12 mouse cellular contexts compared by ENCODE assay signal in the genomic region with DNA sequence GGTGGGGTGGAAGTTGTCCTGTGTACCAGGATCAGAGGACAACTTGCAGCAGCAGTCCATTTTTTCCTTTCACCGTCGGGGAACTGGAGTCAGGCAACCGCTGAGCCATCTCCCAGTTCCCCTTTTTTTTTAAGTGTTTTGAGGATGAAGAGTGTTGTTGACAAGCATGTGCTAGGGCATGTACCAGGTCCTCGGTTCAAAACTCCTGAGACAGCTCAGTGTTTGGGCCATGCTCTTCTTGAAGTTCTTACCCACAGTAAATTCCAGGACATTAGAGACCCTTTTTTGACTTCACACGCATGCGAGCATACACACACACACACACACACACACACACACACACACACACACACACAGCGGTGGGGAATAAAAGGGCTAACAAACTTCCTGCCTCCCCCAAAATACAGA. TPM values are rescaled to one million over a fixed set of nuclear protein-coding genes. Genes with fewer than 3 reads are reported as not detected.
A peak's percentile ranks its signal among the peaks of the same experiment; 100 is the strongest.
DNase-seq lines count a peak whose midpoint lies in the region; ATAC-seq and TF ChIP-seq lines count a peak whose summit lies in the region.
"Had no signal": no experiment of that assay in that cellular context is flagged by ENCODE, and none has a peak within 500 bp of the region (broad histone marks: within the 10 kb centered on the region; RNA-seq: fewer than 3 reads in every experiment).

No protein-coding gene starts in this region.

- WGBS in heart, embryonic 12.5 days: 53% methylated on average over 7 of the region's 7 CpGs
- under 1% methylated on average over 7 of the region's 7 CpGs for WGBS in thymus, adult 2 months
- WGBS in liver, embryonic 15.5 days (ENCODE audit: insufficient replicate concordance): 25% methylated on average over 7 of the region's 7 CpGs
- 85% methylated on average over 7 of the region's 7 CpGs for WGBS in forebrain, embryonic 11.5 days

- DNase-seq in heart, adult 18-20 months: no peak
- DNase-seq in thymus, adult 2 months: peak; percentile 59
- no peak for DNase-seq in thymus, adult 18-20 months
- DNase-seq in frontal cortex, postnatal 36 days (ENCODE audit: low spot score in 2 of 2): no peak
- no peak for DNase-seq in gastrocnemius, postnatal 4 days (ENCODE audit: low spot score in 2 of 2)
- DNase-seq in forebrain, embryonic 11.5 days (ENCODE audit: low spot score): no peak
- DNase-seq: cerebellum, adult 11-12 months had no signal

- peak overlapping the region; percentile 39; the same call in 1 of the 2 replicates for H3K27ac ChIP-seq in heart, embryonic 12.5 days (ENCODE audit: poor library complexity, severe bottlenecking)
- H3K27ac ChIP-seq in thymus, adult 2 months (ENCODE audit: control insufficient read depth, insufficient read depth, low read length): peak overlapping the region; percentile 88
- H3K27ac ChIP-seq in liver, embryonic 15.5 days (replicated peaks): peak overlapping the region; percentile 64; the same call in 1 of the 2 replicates
- H3K27ac ChIP-seq in forebrain, embryonic 11.5 days (ENCODE audit: low read depth, low read length): no peak overlapping the region

- ATAC-seq in heart, embryonic 12.5 days (ENCODE audit: insufficient number of reproducible peaks, low FRiP score): no peak
- ATAC-seq in liver, embryonic 15.5 days (ENCODE audit: insufficient read depth): no peak
- ATAC-seq in forebrain, embryonic 11.5 days (replicated peaks; ENCODE audit: low FRiP score): no peak

- no peak overlapping the region for H3K9ac ChIP-seq in heart, embryonic 12.5 days
- H3K9ac ChIP-seq in liver, embryonic 15.5 days: no peak overlapping the region
- H3K9ac ChIP-seq in forebrain, embryonic 11.5 days (ENCODE audit: low read length): no peak overlapping the region
- H3K9ac ChIP-seq: embryonic facial prominence, embryonic 12.5 days; limb, embryonic 13.5 days had no signal

- H3K27me3 ChIP-seq in heart, embryonic 12.5 days (replicated peaks): no peaks in the 10 kb centered on the region
- no peaks in the 10 kb centered on the region for H3K27me3 ChIP-seq in thymus, adult 2 months (ENCODE audit: control insufficient read depth, insufficient read depth, low read length)
- H3K27me3 ChIP-seq in liver, embryonic 15.5 days: no peaks in the 10 kb centered on the region
- no peaks in the 10 kb centered on the region for H3K27me3 ChIP-seq in forebrain, embryonic 11.5 days (ENCODE audit: control insufficient read depth, insufficient read depth, low read length)
- H3K27me3 ChIP-seq: embryonic facial prominence, embryonic 12.5 days; limb, embryonic 13.5 days; megakaryocyte, embryonic 14.5 days had no signal

- H3K4me3 ChIP-seq in heart, embryonic 12.5 days: no peak overlapping the region
- H3K4me3 ChIP-seq in thymus, adult 2 months (ENCODE audit: control insufficient read depth, insufficient read depth, low read length): no peak overlapping the region
- no peak overlapping the region for H3K4me3 ChIP-seq in liver, embryonic 15.5 days (replicated peaks)
- H3K4me3 ChIP-seq in forebrain, embryonic 11.5 days (ENCODE audit: low read depth, low read length): no peak overlapping the region
- H3K4me3 ChIP-seq: embryonic facial prominence, embryonic 12.5 days; limb, embryonic 13.5 days had no signal

- H3K4me2 ChIP-seq in heart, embryonic 12.5 days: no peak overlapping the region
- H3K4me2 ChIP-seq in liver, embryonic 15.5 days: no peak overlapping the region
- no peak overlapping the region for H3K4me2 ChIP-seq in forebrain, embryonic 11.5 days (ENCODE audit: low read depth, low read length, severe bottlenecking)
- H3K4me2 ChIP-seq: embryonic facial prominence, embryonic 12.5 days; limb, embryonic 13.5 days had no signal

- TF ChIP-seq POLR2A in thymus, adult 2 months (IDR thresholded peaks at IDR 0.05; ENCODE audit: control insufficient read depth, extremely low read depth, insufficient read depth, low read length, poor library complexity): no peak

- H3K4me1 ChIP-seq in heart, embryonic 12.5 days (replicated peaks): peaks cover 55% of the 10 kb centered on the region
- H3K4me1 ChIP-seq in thymus, adult 2 months (replicated peaks; ENCODE audit: control insufficient read depth, insufficient read depth, low read length): peaks cover 77% of the 10 kb centered on the region
- H3K4me1 ChIP-seq in liver, embryonic 15.5 days (replicated peaks): peaks cover 53% of the 10 kb centered on the region
- H3K4me1 ChIP-seq in forebrain, embryonic 11.5 days (replicated peaks; ENCODE audit: control insufficient read depth, insufficient read depth, low read length): peaks cover 7% of the 10 kb centered on the region

- H3K36me3 ChIP-seq in heart, embryonic 12.5 days: peaks cover 29% of the 10 kb centered on the region
- H3K36me3 ChIP-seq in thymus, adult 2 months (ENCODE audit: control insufficient read depth, insufficient read depth, low read length): peaks cover 6% of the 10 kb centered on the region
- H3K36me3 ChIP-seq in liver, embryonic 15.5 days (replicated peaks): peaks cover 13% of the 10 kb centered on the region
- H3K36me3 ChIP-seq in forebrain, embryonic 11.5 days (ENCODE audit: control insufficient read depth, insufficient read depth, low read length): peaks cover 13% of the 10 kb centered on the region

- no peak for TF ChIP-seq CTCF in thymus, adult 2 months (IDR thresholded peaks at IDR 0.05; ENCODE audit: borderline replicate concordance, control insufficient read depth, extremely low read depth, insufficient read depth, low read length, poor library complexity)

- H3K9me3 ChIP-seq in heart, embryonic 12.5 days (replicated peaks): no peaks in the 10 kb centered on the region
- no peaks in the 10 kb centered on the region for H3K9me3 ChIP-seq in liver, embryonic 15.5 days (replicated peaks)
- H3K9me3 ChIP-seq in forebrain, embryonic 11.5 days (ENCODE audit: control insufficient read depth, low read length): no peaks in the 10 kb centered on the region
- H3K9me3 ChIP-seq: embryonic facial prominence, embryonic 12.5 days; limb, embryonic 13.5 days; megakaryocyte, embryonic 14.5 days had no signal

RNA-seq across cellular contexts. Expression of gene Ncf1, which starts 3.8 kb away (rescaled TPM):
- 2.0 and 2.2 TPM in 2 replicates for polyA plus RNA-seq in heart, embryonic 12.5 days (2016; fragmentation: Nextera tagmentation; extraction: Ambion mirVana)
- 1 to 10 TPM; 7.1 to 8.3 TPM for total RNA-seq in heart, adult 18-20 months (2021)
- polyA plus RNA-seq in thymus, adult 2 months (2012; rRNA removed): 28.6 and 35.9 TPM in 2 replicates
- polyA plus RNA-seq in liver, embryonic 15.5 days (2015; fragmentation: Nextera tagmentation; extraction: Ambion mirVana): 25.8 and 27.7 TPM in 2 replicates
- total RNA-seq in gastrocnemius, postnatal 4 days (2021): 1 to 10 TPM; 6.4 to 7.7 TPM
- 1.3 and 3.0 TPM in 2 replicates for polyA plus RNA-seq in forebrain, embryonic 11.5 days (2014; fragmentation: Nextera tagmentation; extraction: Ambion mirVana)

RNA-seq across cellular contexts. Expression of gene Gtf2ird2, which starts 49.4 kb away (rescaled TPM):
- 6.5 and 6.9 TPM in 2 replicates for polyA plus RNA-seq in heart, embryonic 12.5 days (2016; fragmentation: Nextera tagmentation; extraction: Ambion mirVana)
- total RNA-seq in heart, adult 18-20 months (2021): 1 to 10 TPM; 5.2 to 7.1 TPM
- 9.7 and 9.9 TPM in 2 replicates for polyA plus RNA-seq in thymus, adult 2 months (2012; rRNA removed)
- polyA plus RNA-seq in liver, embryonic 15.5 days (2015; fragmentation: Nextera tagmentation; extraction: Ambion mirVana): 1.8 and 2.3 TPM in 2 replicates
- 10 to 100 TPM in 1 of 2 experiments, 1 to 10 TPM in 1; 9.8 to 10.3 TPM for total RNA-seq in gastrocnemius, postnatal 4 days (2021)
- 8.4 and 9.8 TPM in 2 replicates for polyA plus RNA-seq in forebrain, embryonic 11.5 days (2014; fragmentation: Nextera tagmentation; extraction: Ambion mirVana)

RNA-seq across cellular contexts. Expression of gene Rcc1l, which starts 56.7 kb away (rescaled TPM):
- 25.4 and 26.9 TPM in 2 replicates for polyA plus RNA-seq in heart, embryonic 12.5 days (2016; fragmentation: Nextera tagmentation; extraction: Ambion mirVana)
- total RNA-seq in heart, adult 18-20 months (2021): 10 to 100 TPM; 34.4 to 36.3 TPM
- polyA plus RNA-seq in thymus, adult 2 months (2012; rRNA removed): 18.0 and 20.4 TPM in 2 replicates
- polyA plus RNA-seq in liver, embryonic 15.5 days (2015; fragmentation: Nextera tagmentation; extraction: Ambion mirVana): 12.1 and 13.8 TPM in 2 replicates
- 10 to 100 TPM; 18.7 to 23.8 TPM for total RNA-seq in gastrocnemius, postnatal 4 days (2021)
- 29.1 and 34.7 TPM in 2 replicates for polyA plus RNA-seq in forebrain, embryonic 11.5 days (2014; fragmentation: Nextera tagmentation; extraction: Ambion mirVana)
